Mouse (Mus musculus): ENCODE data around the gene Pkp2. TPM values are rescaled to one million over a fixed set of nuclear protein-coding genes. Genes with fewer than 3 reads are reported as not detected.

Gene Pkp2
- polyA plus RNA-seq, 1 experiment: 0.43 TPM

- DNase-seq (ENCODE audit: low read depth in 1 of 2, low spot score in 2 of 2): no peak
- 80% methylated on average over 7 of the region's 7 CpGs for WGBS
- TF ChIP-seq CTCF (IDR thresholded peaks at IDR 0.05; ENCODE audit: extremely low read depth, insufficient read depth, insufficient read length, insufficient replicate concordance) (no peak), POLR2A (IDR thresholded peaks at IDR 0.05; ENCODE audit: low read depth, low read length) (no peak)
- H3K4me1 ChIP-seq (ENCODE audit: control insufficient read depth, insufficient read depth, insufficient read length): no peaks in the 10 kb centered on the region
- no peaks in the 10 kb centered on the region for H3K27me3 ChIP-seq (ENCODE audit: control insufficient read depth, insufficient read depth, low read length)
- H3K27ac ChIP-seq (ENCODE audit: insufficient read depth, low read length): no peak overlapping the region
- no peaks in the 10 kb centered on the region for H3K36me3 ChIP-seq (ENCODE audit: control insufficient read depth, insufficient read depth, low read length)
- no peak overlapping the region for H3K4me3 ChIP-seq (ENCODE audit: extremely low read depth, insufficient read depth, insufficient read length)
Observed at GRCm38 (mm10) chr16:16255874-16256273, 42.8 kb downstream of the Pkp2 start.

- Histone ChIP-seq H3K36me3 (ENCODE audit: control insufficient read depth, insufficient read depth, low read length) (no peaks in the 10 kb centered on the region), H3K4me3 (ENCODE audit: extremely low read depth, insufficient read depth, insufficient read length) (no peak overlapping the region), H3K27me3 (ENCODE audit: control insufficient read depth, insufficient read depth, low read length) (no peaks in the 10 kb centered on the region), H3K4me1 (ENCODE audit: control insufficient read depth, insufficient read depth, insufficient read length) (no peaks in the 10 kb centered on the region), H3K27ac (ENCODE audit: insufficient read depth, low read length) (no peak overlapping the region)
- no peak for DNase-seq (ENCODE audit: low read depth in 1 of 2, low spot score in 2 of 2)
- WGBS: 88% methylated on average over 1 of the region's 1 CpGs
- no peak for TF ChIP-seq POLR2A (IDR thresholded peaks at IDR 0.05; ENCODE audit: low read depth, low read length)
- TF ChIP-seq CTCF (IDR thresholded peaks at IDR 0.05; ENCODE audit: extremely low read depth, insufficient read depth, insufficient read length, insufficient replicate concordance): no peak
Observed at GRCm38 (mm10) chr16:16256672-16257071, 43.6 kb downstream of the Pkp2 start.

- H3K27me3 ChIP-seq (ENCODE audit: control insufficient read depth, insufficient read depth, low read length): no peaks in the 10 kb centered on the region
- H3K4me1 ChIP-seq (ENCODE audit: control insufficient read depth, insufficient read depth, insufficient read length): no peaks in the 10 kb centered on the region
- no peaks in the 10 kb centered on the region for H3K36me3 ChIP-seq (ENCODE audit: control insufficient read depth, insufficient read depth, low read length)
- no peak overlapping the region for H3K27ac ChIP-seq (ENCODE audit: insufficient read depth, low read length)
- H3K4me3 ChIP-seq (ENCODE audit: extremely low read depth, insufficient read depth, insufficient read length): no peak overlapping the region
- TF ChIP-seq POLR2A (IDR thresholded peaks at IDR 0.05; ENCODE audit: low read depth, low read length) (no peak), CTCF (IDR thresholded peaks at IDR 0.05; ENCODE audit: extremely low read depth, insufficient read depth, insufficient read length, insufficient replicate concordance) (no peak)
- no peak for DNase-seq (ENCODE audit: low read depth in 1 of 2, low spot score in 2 of 2)
- 94% methylated on average over 5 of the region's 5 CpGs for WGBS
Observed at GRCm38 (mm10) chr16:16260882-16261281, 47.8 kb downstream of the Pkp2 start.

GRCm38 (mm10) chr16:16261481-16261880 lies 48.4 kb downstream of the Pkp2 start:
- TF ChIP-seq CTCF (IDR thresholded peaks at IDR 0.05; ENCODE audit: extremely low read depth, insufficient read depth, insufficient read length, insufficient replicate concordance): no peak
- no peak for TF ChIP-seq POLR2A (IDR thresholded peaks at IDR 0.05; ENCODE audit: low read depth, low read length)
- no peaks in the 10 kb centered on the region for H3K36me3 ChIP-seq (ENCODE audit: control insufficient read depth, insufficient read depth, low read length)
- no peak overlapping the region for H3K27ac ChIP-seq (ENCODE audit: insufficient read depth, low read length)
- DNase-seq (ENCODE audit: low read depth in 1 of 2, low spot score in 2 of 2): no peak
- WGBS: 92% methylated on average over 6 of the region's 6 CpGs
- H3K27me3 ChIP-seq (ENCODE audit: control insufficient read depth, insufficient read depth, low read length): no peaks in the 10 kb centered on the region
- no peak overlapping the region for H3K4me3 ChIP-seq (ENCODE audit: extremely low read depth, insufficient read depth, insufficient read length)
- H3K4me1 ChIP-seq (ENCODE audit: control insufficient read depth, insufficient read depth, insufficient read length): no peaks in the 10 kb centered on the region

- no peaks in the 10 kb centered on the region for H3K36me3 ChIP-seq (ENCODE audit: control insufficient read depth, insufficient read depth, low read length)
Observed at GRCm38 (mm10) chr16:16262436-16262835, 49.3 kb downstream of the Pkp2 start.

GRCm38 (mm10) chr16:16272978-16273377 lies 59.9 kb downstream of the Pkp2 start:
- WGBS: 64% methylated on average over 3 of the region's 3 CpGs
- H3K36me3 ChIP-seq (ENCODE audit: control insufficient read depth, insufficient read depth, low read length): no peaks in the 10 kb centered on the region
- TF ChIP-seq CTCF (IDR thresholded peaks at IDR 0.05; ENCODE audit: extremely low read depth, insufficient read depth, insufficient read length, insufficient replicate concordance) (no peak), POLR2A (IDR thresholded peaks at IDR 0.05; ENCODE audit: low read depth, low read length) (no peak)
- no peak for DNase-seq (ENCODE audit: low read depth in 1 of 2, low spot score in 2 of 2)
- no peaks in the 10 kb centered on the region for H3K4me1 ChIP-seq (ENCODE audit: control insufficient read depth, insufficient read depth, insufficient read length)
- no peak overlapping the region for H3K27ac ChIP-seq (ENCODE audit: insufficient read depth, low read length)
- H3K4me3 ChIP-seq (ENCODE audit: extremely low read depth, insufficient read depth, insufficient read length): no peak overlapping the region
- no peaks in the 10 kb centered on the region for H3K27me3 ChIP-seq (ENCODE audit: control insufficient read depth, insufficient read depth, low read length)

More at GRCm38 (mm10) chr16:16262436-16262835, 49.3 kb downstream of the Pkp2 start:
- TF ChIP-seq CTCF (IDR thresholded peaks at IDR 0.05; ENCODE audit: extremely low read depth, insufficient read depth, insufficient read length, insufficient replicate concordance): no peak
- H3K27ac ChIP-seq (ENCODE audit: insufficient read depth, low read length): no peak overlapping the region
- H3K4me1 ChIP-seq (ENCODE audit: control insufficient read depth, insufficient read depth, insufficient read length): no peaks in the 10 kb centered on the region
- H3K27me3 ChIP-seq (ENCODE audit: control insufficient read depth, insufficient read depth, low read length): no peaks in the 10 kb centered on the region
- H3K4me3 ChIP-seq (ENCODE audit: extremely low read depth, insufficient read depth, insufficient read length): no peak overlapping the region
- DNase-seq (ENCODE audit: low read depth in 1 of 2, low spot score in 2 of 2): no peak
- 93% methylated on average over 3 of the region's 3 CpGs for WGBS

GRCm38 (mm10) chr16:16273752-16274151 lies 60.6 kb downstream of the Pkp2 start:
- no peak overlapping the region for H3K27ac ChIP-seq (ENCODE audit: insufficient read depth, low read length)
- H3K36me3 ChIP-seq (ENCODE audit: control insufficient read depth, insufficient read depth, low read length): no peaks in the 10 kb centered on the region
- no peak overlapping the region for H3K4me3 ChIP-seq (ENCODE audit: extremely low read depth, insufficient read depth, insufficient read length)
- TF ChIP-seq CTCF (IDR thresholded peaks at IDR 0.05; ENCODE audit: extremely low read depth, insufficient read depth, insufficient read length, insufficient replicate concordance) (no peak), POLR2A (IDR thresholded peaks at IDR 0.05; ENCODE audit: low read depth, low read length) (no peak)
- no peak for DNase-seq (ENCODE audit: low read depth in 1 of 2, low spot score in 2 of 2)
- H3K4me1 ChIP-seq (ENCODE audit: control insufficient read depth, insufficient read depth, insufficient read length): no peaks in the 10 kb centered on the region
- WGBS: 85% methylated on average over 6 of the region's 6 CpGs
- no peaks in the 10 kb centered on the region for H3K27me3 ChIP-seq (ENCODE audit: control insufficient read depth, insufficient read depth, low read length)
